Mouse (Mus musculus) limb, embryonic 14.5 days (tissue): ENCODE measurements around the gene Otos. TPM values are rescaled to one million over a fixed set of nuclear protein-coding genes. Genes with fewer than 3 reads are reported as not detected.

Experiments
- ATAC-seq: fragments of 200-750 bp; cut with Nextera tagmentation; 2 replicates; pipeline ENCODE4 v1.8.0; 2017; ENCODE audit warnings: low read depth, moderate number of reproducible peaks, moderate TSS enrichment; ENCODE audit not compliant: low FRiP score
- DNase-seq: peaks from one replicate; pipeline ENCODE4 v3.0.0-alpha.2; 2015; ENCODE audit warnings: low spot score
- H3K27ac ChIP-seq: fragments of 300-500 bp; sonication (generic); replicated peaks from 2 replicates; pipeline ENCODE4 v1.5.1; 2014; ENCODE audit warnings: low read depth, mild to moderate bottlenecking, low read length, moderate library complexity, mixed read lengths
- H3K27me3 ChIP-seq: fragments of 300-500 bp; sonication (generic); 2 replicates; pipeline ENCODE4 v1.6.1; 2014; ENCODE audit warnings: low read length, mixed read lengths; ENCODE audit not compliant: control insufficient read depth, insufficient read depth
- H3K36me3 ChIP-seq: fragments of 300-500 bp; sonication (generic); 2 replicates; pipeline ENCODE4 v1.6.1; 2014; ENCODE audit warnings: mild to moderate bottlenecking, low read length, moderate library complexity, mixed read lengths; ENCODE audit not compliant: control insufficient read depth, insufficient read depth
- H3K4me1 ChIP-seq: fragments of 300-500 bp; sonication (generic); 2 replicates; pipeline ENCODE4 v1.6.1; 2014; ENCODE audit warnings: antibody characterized with exemption, low read length, mixed read lengths; ENCODE audit not compliant: control insufficient read depth, insufficient read depth
- H3K4me2 ChIP-seq: fragments of 300-500 bp; sonication (generic); replicated peaks from 2 replicates; pipeline ENCODE4 v1.6.1; 2014; ENCODE audit warnings: low read depth, mild to moderate bottlenecking, low read length, moderate library complexity; ENCODE audit not compliant: severe bottlenecking
- H3K4me3 ChIP-seq: fragments of 300-500 bp; sonication (generic); replicated peaks from 2 replicates; pipeline ENCODE4 v1.5.1; 2014; ENCODE audit warnings: low read length
- H3K9ac ChIP-seq: fragments of 300-500 bp; sonication (generic); 2 replicates; pipeline ENCODE4 v1.6.1; 2014; ENCODE audit warnings: mild to moderate bottlenecking, low read depth, low read length, moderate library complexity; ENCODE audit not compliant: severe bottlenecking
- H3K9me3 ChIP-seq: fragments of 300-500 bp; sonication (generic); 2 replicates; pipeline ENCODE4 v1.6.1; 2016; ENCODE audit warnings: low read length; ENCODE audit not compliant: control insufficient read depth
- POLR2A ChIP-seq: fragments of 200-500 bp; IDR thresholded peaks from 2 replicates; pipeline ENCODE4 v1.8.0; 2012; ENCODE audit warnings: inconsistent platforms, mild to moderate bottlenecking, moderate library complexity, borderline replicate concordance; ENCODE audit not compliant: insufficient read depth, insufficient read length; ENCODE audit errors: extremely low read depth
- WGBS: fragments of 180-500 bp; shearing (Covaris S2); extraction: QIAGEN DNeasy Blood & Tissue Kit; methylation state at CpG from one replicate; pipeline ENCODE4 v1.1.7; 2014; 5-methylcytosine and 5-hydroxymethylcytosine counted together
- polyA plus RNA-seq, 2 experiments: library from polyadenylated mRNA; depleted of rRNA in 1 of 2; stranded (reverse) in 1 of 2; unstranded in 1 of 2; fragments of >200 nt; fragmentation: Nextera tagmentation in 1 of 2; extraction: Ambion mirVana in 1 of 2; gene quantifications; 2 replicates each; pipeline versions ENCODE4 v1.2.1 to v1.2.3; 2012 to 2014

Otos gene
- polyA plus RNA-seq, 2 experiments, result 0.19 TPM; not detected in 1

- ATAC-seq (no peak), DNase-seq (no peak)
- H3K36me3 ChIP-seq, result no peaks in the 10 kb centered on the region
- no peaks in the 10 kb centered on the region for H3K27me3 ChIP-seq
- H3K4me1 ChIP-seq, result no peaks in the 10 kb centered on the region
- 53% methylated on average over 4 of the region's 4 CpGs for WGBS
- no peak overlapping the region for H3K27ac ChIP-seq
- H3K4me3 ChIP-seq, result no peak overlapping the region
- H3K4me2 ChIP-seq, result no peak overlapping the region
- TF ChIP-seq POLR2A, result no peak
- no peak overlapping the region for H3K9ac ChIP-seq
- no peaks in the 10 kb centered on the region for H3K9me3 ChIP-seq
Observed at GRCm38 (mm10) chr1:92628227-92628626, 20.4 kb downstream of the Otos start.

GRCm38 (mm10) chr1:92618360-92618759, 30.3 kb downstream of the Otos start:
- Histone ChIP-seq H3K9ac (no peak overlapping the region), H3K4me2 (no peak overlapping the region), H3K36me3 (no peaks in the 10 kb centered on the region), H3K4me3 (no peak overlapping the region), H3K9me3 (no peaks in the 10 kb centered on the region), H3K4me1 (no peaks in the 10 kb centered on the region), H3K27ac (no peak overlapping the region), H3K27me3 (no peaks in the 10 kb centered on the region)
- TF ChIP-seq POLR2A, result no peak
- ATAC-seq (no peak), DNase-seq (no peak)
- WGBS, result 68% methylated on average over 4 of the region's 4 CpGs

GRCm38 (mm10) chr1:92617488-92617887, 31.2 kb downstream of the Otos start, which contains the start of gene Olfr12:
Gene Olfr12, plus strand, starts transcription at chr1:92617788.
- no peak for TF ChIP-seq POLR2A
- H3K4me2 ChIP-seq, result no peak within 1 kb of the TSS
- H3K27me3 ChIP-seq, result no peaks in the 10 kb centered on the region
- ATAC-seq (no peak), DNase-seq (no peak)
- H3K36me3 ChIP-seq, result no peaks in the 10 kb centered on the region
- H3K4me3 ChIP-seq, result no peak within 1 kb of the TSS
- H3K9ac ChIP-seq, result no peak within 1 kb of the TSS
- 59% methylated on average over 2 of the region's 2 CpGs for WGBS
- H3K9me3 ChIP-seq, result no peaks in the 10 kb centered on the region
- no peaks in the 10 kb centered on the region for H3K4me1 ChIP-seq
- H3K27ac ChIP-seq, result no peak within 1 kb of the TSS

- Histone ChIP-seq H3K27ac (no peak overlapping the region), H3K4me3 (no peak overlapping the region), H3K4me2 (no peak overlapping the region), H3K9me3 (no peaks in the 10 kb centered on the region), H3K9ac (no peak overlapping the region), H3K27me3 (no peaks in the 10 kb centered on the region), H3K36me3 (no peaks in the 10 kb centered on the region), H3K4me1 (no peaks in the 10 kb centered on the region)
- DNase-seq, result no peak
- ATAC-seq, result no peak
- no peak for TF ChIP-seq POLR2A
- 63% methylated on average over 1 of the region's 1 CpGs for WGBS
Observed at GRCm38 (mm10) chr1:92616046-92616445, 32.6 kb downstream of the Otos start.

GRCm38 (mm10) chr1:92614516-92614915, 34.1 kb downstream of the Otos start:
- DNase-seq (peak; percentile 28), ATAC-seq (no peak)
- no peaks in the 10 kb centered on the region for H3K4me1 ChIP-seq
- H3K27ac ChIP-seq, result no peak overlapping the region
- H3K27me3 ChIP-seq, result no peaks in the 10 kb centered on the region
- no peak for TF ChIP-seq POLR2A
- H3K9me3 ChIP-seq, result no peaks in the 10 kb centered on the region
- WGBS, result 16% methylated on average over 1 of the region's 1 CpGs
- no peaks in the 10 kb centered on the region for H3K36me3 ChIP-seq
- no peak overlapping the region for H3K4me3 ChIP-seq
- H3K9ac ChIP-seq, result no peak overlapping the region
- no peak overlapping the region for H3K4me2 ChIP-seq

- no peak for TF ChIP-seq POLR2A
- WGBS, result 43% methylated on average over 4 of the region's 4 CpGs
Observed at GRCm38 (mm10) chr1:92613175-92613574, 35.5 kb downstream of the Otos start.

More at GRCm38 (mm10) chr1:92613175-92613574, 35.5 kb downstream of the Otos start:
- H3K27ac ChIP-seq, result no peak overlapping the region
- no peaks in the 10 kb centered on the region for H3K27me3 ChIP-seq
- no peaks in the 10 kb centered on the region for H3K4me1 ChIP-seq
- no peak overlapping the region for H3K4me2 ChIP-seq
- no peaks in the 10 kb centered on the region for H3K36me3 ChIP-seq
- ATAC-seq (no peak), DNase-seq (no peak)
- no peak overlapping the region for H3K9ac ChIP-seq
- no peak overlapping the region for H3K4me3 ChIP-seq
- no peaks in the 10 kb centered on the region for H3K9me3 ChIP-seq
